Mouse (Mus musculus): Measurements from ENCODE around the gene 4930444G20Rik. TPM values are rescaled to one million over a fixed set of nuclear protein-coding genes. Genes with fewer than 3 reads are reported as not detected.

Gene 4930444G20Rik
- polyA plus RNA-seq, 1 experiment: not detected

DNA sequence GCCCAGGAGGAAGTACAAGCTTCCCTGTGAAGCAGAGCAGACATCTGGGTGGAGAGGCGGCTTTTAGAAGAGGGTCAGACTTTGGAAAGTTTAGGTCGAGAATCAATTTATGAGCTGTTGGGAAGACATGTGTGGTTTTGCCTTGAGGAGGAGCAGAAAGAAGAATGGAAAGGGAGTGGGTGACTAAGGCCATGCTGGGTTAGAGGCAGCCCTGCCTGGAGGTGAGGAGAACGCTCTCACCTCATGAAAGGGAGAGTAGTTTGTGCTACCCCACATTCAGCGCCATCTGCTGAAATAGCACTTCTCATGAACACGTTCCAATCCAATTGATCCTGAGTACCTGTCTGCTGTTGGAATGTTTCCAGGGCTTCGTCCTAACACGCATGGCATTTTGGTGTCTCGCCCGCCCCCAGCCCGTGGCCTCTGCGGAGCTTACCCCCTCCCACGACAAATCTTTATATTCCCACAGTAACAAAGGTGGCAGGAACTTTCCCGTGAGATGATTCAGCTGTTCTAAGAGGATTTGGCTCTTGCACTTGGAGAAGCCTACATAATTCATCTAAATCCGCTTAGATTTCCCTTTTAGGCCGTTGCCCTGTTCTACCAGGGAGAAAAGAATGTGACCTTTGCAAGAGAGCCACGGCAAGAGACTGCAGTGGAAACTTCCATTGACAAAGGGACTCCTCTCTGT lies 50.3 kb downstream of the 4930444G20Rik start:
- Histone ChIP-seq H3K36me3 (ENCODE audit: control insufficient read depth, insufficient read depth, low read length, poor library complexity, severe bottlenecking) (no peaks in the 10 kb centered on the region), H3K4me1 (ENCODE audit: control insufficient read depth, insufficient read depth, low read length) (no peaks in the 10 kb centered on the region), H3K4me3 (ENCODE audit: low read depth, low read length) (no peak overlapping the region), H3K27me3 (ENCODE audit: control insufficient read depth, insufficient read depth, low read length, poor library complexity, severe bottlenecking) (no peaks in the 10 kb centered on the region), H3K9ac (ENCODE audit: low read depth, poor library complexity, severe bottlenecking) (no peak overlapping the region), H3K9me3 (replicated peaks; ENCODE audit: control insufficient read depth, insufficient read depth, low read length, poor library complexity, severe bottlenecking) (no peaks in the 10 kb centered on the region), H3K27ac (ENCODE audit: insufficient read depth, low read length) (no peak overlapping the region)
- TF ChIP-seq POLR2A (IDR thresholded peaks at IDR 0.05; ENCODE audit: insufficient read depth, low read length) (no peak), CTCF (IDR thresholded peaks at IDR 0.05; ENCODE audit: low read depth, low read length) (no peak), EP300 (IDR thresholded peaks at IDR 0.05; ENCODE audit: insufficient read depth, low read depth, low read length) (no peak)

Other genes starting within 250 kb of the 4930444G20Rik start
- gene Sgk1, start 185.9 kb downstream of the 4930444G20Rik start, polyA plus RNA-seq (2011; ENCODE audit: insufficient read depth, insufficient read length, low read depth, missing spikeins): 349 and 386 TPM in 2 replicates
- 6.7 and 9.4 TPM in 2 replicates for gene E030030I06Rik, start 81.2 kb upstream of the 4930444G20Rik start, polyA plus RNA-seq (2011; ENCODE audit: insufficient read depth, insufficient read length, low read depth, missing spikeins)
- gene Raet1e, start 90.5 kb upstream of the 4930444G20Rik start, polyA plus RNA-seq (2011; ENCODE audit: insufficient read depth, insufficient read length, low read depth, missing spikeins): 10.7 and 12.3 TPM in 2 replicates
- not detected in 2 replicates for gene H60b, start 90.5 kb upstream of the 4930444G20Rik start, polyA plus RNA-seq (2011; ENCODE audit: insufficient read depth, insufficient read length, low read depth, missing spikeins)

Data from ES-Bruce4 (cell line).